Mouse (Mus musculus) lung, postnatal 14 days (tissue): Measurements from ENCODE around the gene Zfp366.

Experiments
- DNase-seq: peaks from one replicate; pipeline ENCODE4 v3.0.0; 2021

The Zfp366 gene

DNA sequence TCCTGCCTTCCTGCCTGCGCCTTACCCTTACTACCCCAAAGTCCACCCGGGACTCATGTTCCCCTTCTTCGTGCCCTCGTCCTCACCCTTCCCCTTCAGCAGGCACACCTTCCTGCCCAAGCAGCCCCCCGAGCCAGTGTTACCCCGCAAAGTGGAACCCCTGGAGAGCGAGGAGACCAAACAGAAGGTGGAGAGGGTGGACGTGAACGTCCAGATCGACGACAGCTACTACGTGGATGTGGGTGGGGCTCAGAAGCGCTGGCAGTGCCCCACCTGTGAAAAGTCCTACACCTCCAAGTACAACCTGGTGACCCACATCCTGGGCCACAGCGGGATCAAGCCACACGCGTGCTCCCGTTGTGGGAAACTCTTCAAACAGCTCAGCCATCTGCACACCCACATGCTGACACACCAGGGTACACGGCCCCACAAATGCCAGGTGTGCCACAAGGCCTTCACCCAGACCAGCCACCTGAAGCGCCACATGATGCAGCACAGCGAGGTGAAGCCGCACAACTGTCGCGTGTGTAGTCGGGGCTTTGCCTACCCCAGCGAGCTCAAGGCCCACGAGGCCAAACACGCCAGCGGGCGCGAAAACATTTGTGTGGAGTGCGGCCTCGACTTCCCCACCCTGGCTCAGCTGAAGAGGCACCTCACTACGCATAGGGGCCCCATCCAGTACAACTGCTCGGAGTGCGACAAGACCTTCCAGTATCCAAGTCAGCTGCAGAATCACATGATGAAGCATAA, 44.4 kb downstream of the Zfp366 start:
- no peak for DNase-seq

DNA sequence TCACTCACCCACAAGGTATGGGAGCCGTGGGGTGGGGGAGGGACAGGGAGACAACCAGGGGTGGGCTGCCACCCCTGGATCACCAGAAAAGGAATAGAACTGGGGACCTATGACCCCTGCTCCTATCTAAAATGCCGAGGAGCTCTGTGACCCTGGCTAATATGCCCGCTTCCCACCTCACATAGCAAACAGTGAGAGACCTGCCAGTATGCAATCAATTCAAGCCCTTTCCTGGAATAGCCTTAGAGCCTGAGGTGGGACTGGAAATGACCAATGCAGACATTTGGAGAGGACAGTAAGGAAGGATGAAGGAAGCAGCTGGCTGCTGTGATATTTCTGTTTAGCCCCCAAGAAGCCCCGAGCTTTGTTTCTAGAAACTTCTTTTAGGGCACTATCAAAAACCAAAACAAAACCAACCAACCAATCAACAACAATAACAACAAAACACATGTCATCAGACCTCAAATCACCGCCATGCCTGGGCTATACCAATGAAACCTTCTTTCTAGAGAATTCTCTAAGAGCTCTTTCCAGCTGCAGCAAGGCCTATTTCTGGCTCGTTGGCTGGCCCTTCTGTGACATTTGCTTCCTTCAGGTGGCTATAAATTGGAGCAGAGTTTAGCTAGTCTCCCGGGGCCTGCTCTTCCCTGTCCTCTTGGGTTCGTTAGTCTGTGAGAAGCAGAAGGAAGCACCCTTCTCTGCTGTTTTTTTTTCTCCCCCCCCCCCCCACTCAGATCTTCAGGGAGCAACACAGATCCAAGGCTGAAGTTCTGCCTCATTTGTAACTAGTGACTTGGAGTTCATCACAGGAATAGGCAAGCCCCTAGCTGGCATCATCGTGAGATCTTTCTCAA, 45.2 kb downstream of the Zfp366 start:
- DNase-seq, result no peak

DNA sequence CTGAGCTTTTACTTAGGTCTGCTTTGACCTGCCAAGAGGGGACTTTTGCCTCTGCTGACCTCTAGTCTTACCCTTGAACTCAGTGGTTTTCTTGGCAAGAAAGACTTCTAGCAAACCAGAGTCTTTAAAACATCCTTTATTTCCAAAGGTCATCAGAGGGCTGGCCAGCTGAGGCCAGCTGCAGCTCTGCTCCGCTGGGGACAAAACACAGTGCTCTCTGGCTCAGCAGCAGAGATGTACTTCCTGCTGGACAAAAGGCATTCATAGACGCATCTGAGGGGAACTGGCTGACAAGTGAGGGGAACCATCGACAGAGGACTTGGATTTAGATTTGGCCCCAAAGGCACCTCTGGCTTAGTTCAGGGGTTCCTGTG, 45.9 kb downstream of the Zfp366 start:
- peak; percentile 41 for DNase-seq

DNA sequence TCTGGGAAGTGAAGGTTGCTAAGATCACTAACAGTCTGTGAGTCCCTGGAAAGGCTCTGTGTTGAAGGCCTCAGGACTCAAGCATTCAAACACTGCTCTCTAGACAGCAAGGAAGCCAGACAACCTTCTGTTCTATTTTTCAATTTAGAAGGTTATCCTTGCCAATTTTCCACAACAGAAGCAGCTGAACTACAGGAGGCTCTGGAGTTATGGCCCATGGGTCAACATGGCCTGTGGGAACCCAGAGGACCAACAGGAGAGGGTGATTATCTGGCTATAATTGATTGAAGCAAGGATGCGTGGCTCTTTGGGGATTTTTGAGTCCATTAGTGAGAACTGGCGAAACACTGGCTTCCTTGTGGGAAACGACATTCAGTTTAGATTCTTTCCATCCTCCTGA, 48.7 kb downstream of the Zfp366 start:
- no peak for DNase-seq

DNA sequence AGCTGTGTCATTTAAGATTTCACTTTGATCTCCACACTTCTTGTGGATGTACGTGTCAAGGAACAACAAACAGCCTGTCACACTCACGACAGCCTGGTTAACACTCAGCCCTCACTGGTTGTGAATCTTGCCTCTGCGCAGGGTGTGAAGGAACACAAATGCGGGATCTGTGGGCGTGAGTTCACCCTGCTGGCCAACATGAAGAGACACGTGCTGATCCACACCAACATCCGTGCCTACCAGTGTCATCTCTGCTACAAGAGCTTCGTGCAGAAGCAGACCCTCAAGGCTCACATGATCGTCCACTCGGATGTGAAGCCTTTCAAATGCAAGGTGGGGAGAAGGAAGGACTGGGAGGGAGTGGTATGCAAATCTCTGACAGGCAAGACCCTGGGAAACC, 49.3 kb downstream of the Zfp366 start:
- DNase-seq, result no peak

DNA sequence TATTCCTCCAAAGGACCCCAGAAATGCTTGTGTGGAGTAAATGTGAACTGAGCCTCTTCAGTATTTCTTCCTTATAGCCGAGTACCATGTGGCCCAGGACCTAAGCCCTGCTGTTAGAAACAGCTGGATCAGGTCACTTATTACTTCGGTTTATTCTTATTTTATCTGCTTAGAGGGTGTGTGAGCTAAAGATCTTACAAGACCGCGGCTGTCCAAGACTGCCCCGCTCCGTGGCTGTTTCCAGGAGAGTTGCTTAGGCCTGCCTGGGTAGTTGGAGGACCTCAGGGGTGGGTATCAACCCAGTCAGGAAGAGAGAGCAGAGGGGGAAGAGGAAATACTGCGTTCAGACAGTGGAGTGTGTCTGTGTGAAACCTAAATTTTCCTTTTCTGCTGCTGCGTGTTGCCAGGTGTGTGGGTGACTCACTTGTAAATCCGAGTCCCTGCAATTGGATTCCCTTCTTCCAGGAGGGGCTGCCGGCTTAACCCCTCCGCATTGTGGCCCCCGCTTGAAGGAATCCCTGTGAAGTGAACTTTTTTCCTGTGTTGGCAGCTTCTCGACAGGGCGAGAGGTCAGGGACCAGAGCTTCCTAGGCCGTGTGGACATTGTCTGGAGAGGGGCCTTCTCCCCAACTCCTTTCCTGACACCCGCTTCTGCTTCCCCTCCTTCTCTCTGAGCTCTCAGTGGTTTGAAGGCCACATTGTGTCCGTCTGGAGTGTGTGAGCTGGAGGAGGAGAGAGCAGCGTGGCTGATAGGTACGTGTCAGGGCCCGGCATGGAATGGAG, 51.0 kb downstream of the Zfp366 start:
- no peak for DNase-seq

DNA sequence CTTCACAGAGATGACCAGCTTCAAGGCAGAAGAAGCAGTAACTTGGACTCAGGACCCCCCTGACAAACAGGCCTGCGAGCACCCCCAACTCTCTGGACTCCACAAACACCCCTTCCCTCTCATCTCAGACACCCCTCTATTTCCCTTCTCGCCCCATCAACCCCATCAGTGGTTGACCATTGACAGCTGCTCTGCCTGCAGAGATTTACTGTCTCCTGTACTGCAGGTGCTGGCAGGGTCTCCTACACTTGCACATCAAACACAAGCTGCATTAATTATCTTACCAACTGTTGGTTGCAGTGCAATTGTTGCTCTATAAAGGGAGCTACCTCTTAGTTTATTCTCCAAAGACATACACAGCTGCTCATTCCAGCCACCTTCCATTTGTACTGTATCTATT, 51.6 kb downstream of the Zfp366 start:
- no peak for DNase-seq

DNA sequence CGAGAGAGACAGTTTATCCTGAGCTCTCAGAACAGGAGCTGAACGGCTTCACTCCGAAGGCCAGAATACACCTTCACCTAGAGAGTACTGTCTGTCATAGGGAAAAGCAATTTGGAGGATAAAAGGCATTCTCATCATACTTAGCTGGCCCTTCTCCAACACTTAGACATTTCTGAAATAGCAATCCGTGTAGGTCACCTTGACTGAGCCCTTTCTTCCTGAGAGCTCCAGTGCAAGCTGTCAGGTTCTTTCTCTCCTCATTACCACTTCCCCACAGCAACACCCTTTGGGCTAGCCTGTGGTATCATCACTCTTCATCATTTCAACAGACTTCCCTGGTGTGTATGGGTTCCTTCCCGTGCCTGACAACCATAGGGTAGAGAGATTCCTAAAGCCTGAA, 52.5 kb downstream of the Zfp366 start:
- DNase-seq, result no peak

DNA sequence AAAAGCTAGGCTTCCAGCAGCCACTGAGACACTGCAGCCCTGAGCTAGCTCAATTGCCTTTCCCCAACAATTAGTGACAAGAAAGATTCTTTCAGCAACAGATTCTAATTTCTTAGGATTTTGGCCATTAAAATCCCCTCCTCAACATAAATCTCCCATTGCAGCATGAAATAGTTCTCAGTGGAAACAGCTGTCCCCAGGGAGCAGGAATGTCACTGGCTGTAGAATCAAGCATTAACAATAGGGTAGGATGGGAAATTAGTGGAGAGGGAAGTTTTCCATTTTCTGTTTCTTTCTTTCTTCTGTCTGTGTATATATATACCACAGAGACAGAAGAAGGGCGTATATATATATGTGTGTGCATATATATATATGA, 53.2 kb downstream of the Zfp366 start:
- no peak for DNase-seq

DNA sequence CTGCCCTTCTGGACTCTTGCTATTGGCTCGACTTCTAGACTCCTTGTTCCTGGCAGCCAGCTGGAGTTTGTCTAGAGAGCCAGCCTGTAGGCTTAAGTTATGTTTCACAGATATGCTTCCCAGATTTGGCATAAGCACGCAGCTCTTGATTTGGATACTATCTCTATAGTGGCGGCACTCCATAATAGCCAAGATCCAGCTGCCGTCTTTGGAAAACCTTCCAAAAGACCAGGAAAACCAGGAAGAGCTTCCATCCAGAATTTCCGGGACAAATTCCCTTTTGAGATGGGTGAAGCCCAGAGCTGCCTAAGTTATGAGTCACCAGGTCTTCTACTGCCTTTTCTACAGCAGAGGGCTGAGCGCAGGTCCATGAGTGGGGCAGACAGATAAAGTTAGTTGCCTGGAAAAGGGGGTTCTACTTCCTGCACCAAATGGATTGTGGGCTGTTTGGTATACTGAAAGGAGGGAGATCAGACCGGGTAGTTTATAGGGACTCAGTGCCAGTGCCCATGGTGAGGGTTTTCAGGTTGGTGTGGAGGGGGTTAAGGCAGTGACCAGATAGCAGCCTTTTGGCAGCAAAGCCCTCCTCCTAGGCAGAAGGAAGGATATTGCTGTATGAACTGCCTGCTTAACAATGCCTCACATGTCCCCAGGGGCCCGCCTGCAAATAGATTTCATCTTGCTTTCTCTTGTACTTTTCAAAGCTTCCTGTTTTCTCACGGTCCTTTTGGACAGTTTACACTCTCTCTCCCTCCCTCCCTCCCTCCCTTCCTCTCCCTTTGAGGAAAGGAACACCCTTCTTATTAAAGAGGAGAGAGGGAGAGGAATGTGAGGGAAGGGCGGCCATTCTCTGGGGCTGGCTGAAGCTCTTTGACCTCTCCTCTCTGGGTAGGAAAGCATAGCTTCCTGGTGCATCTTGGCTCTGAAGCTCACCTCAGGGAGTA, 53.9 kb downstream of the Zfp366 start:
- DNase-seq, result peak; percentile 65

DNA sequence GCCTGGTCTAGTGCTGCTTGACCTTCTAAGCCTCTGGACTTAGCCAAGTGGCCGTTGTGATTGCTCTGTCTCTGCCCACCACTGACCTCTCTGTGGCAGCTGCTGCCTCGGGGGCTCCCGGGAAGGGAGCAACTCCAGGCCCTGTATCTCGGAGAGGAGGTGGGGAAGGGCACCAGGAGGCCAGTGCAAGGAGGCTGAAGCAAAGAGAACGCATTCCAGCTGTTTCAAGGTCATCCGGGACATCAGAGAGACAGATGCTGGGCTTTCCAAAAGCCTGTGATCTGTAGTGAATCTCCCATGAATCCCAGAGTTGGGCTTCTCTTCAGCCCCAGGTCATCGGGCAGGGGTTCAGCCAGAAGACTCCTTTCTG, 54.5 kb downstream of the Zfp366 start:
- no peak for DNase-seq

DNA sequence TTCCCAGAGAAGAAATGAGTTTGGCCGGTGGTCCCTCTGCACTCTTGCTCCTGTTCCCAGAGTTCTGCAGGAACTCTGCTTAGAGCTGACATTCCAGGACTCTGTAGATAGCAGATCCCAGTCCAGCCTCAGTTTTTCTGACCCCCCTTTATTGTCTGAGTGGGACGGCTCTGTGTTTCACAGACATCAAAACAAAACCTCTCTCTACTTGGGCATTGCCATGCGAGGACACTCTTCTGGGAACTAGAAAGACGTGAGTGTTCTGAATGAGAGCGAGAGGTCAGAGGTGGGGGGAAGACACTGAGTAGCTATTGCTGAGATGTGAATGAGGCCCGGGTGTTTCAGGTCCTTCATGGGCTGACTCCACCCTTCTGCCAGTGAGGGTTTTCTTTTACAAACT, 55.1 kb downstream of the Zfp366 start:
- no peak for DNase-seq

DNA sequence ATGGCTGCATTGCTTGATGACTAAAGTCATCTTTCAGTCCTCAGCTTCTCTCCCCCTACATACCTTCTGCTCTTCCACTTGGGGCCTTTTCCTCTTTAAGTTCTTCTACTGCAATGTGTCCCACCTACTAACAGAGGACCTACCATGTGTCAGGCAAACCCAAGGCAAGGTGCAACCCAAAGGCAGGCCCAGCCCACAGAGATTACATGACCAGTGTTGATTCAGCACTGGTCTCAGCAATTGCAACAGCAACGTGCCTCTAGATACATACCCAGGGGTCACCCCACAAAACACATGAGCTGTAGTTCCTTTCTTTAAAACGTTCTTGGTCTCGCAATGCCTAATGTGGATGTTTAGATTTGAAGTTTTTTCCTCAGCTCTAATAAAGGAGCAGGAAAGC, 57.4 kb downstream of the Zfp366 start:
- no peak for DNase-seq

DNA sequence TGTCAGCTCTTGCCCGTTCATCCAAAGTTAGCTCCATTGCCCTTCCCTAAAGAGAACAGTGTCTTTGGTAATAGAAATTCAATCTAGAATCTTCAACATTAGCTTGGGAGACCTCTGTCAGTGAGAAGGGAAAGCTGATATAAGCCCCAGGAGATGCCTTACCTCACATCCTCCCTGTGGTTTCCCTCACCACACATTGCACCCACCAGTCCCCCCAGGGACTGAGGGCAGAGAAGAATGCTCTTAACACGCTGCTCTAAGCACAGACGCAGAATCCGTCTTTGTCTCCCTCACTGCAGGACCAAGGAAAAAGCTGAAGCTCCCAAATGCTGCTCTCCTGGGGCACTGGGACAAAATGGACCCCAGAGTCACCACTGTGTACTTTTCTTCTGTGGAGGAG, 58.3 kb downstream of the Zfp366 start:
- DNase-seq, result no peak

DNA sequence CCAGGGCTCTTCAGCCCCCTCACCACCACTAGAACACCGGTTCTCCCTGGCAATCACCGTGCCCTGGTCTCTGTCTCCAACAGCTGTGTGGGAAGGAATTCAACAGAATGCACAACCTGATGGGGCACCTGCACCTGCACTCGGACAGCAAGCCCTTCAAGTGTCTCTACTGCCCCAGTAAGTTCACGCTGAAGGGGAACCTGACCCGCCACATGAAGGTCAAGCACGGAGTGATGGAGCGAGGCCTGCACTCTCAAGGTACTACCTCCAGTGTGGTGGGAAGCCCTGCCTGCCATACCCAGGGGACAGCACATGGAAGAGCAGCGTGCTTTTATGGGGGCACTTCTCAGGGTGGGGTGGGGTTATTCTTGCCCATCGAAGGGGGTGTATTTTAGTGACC, 59.2 kb downstream of the Zfp366 start:
- no peak for DNase-seq

DNA sequence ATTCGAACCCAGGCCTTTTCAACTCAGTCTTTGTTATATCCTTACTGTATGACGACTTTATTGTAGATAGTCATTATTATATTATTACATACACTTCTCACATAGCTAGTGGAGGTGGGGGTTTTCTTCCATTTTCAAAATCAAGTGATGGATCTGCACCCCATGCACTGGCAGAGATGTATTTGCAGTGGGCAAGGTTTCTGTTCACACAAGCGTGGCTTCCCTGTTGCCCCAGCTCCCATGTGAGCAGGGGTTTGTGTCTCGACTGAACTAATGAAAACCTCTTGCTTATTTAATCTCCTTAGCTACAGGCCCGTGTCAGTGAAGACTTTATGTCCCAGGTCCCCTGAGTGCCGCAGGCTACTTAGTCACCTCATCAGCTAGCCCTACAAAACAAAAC, 59.8 kb downstream of the Zfp366 start:
- no peak for DNase-seq

DNA sequence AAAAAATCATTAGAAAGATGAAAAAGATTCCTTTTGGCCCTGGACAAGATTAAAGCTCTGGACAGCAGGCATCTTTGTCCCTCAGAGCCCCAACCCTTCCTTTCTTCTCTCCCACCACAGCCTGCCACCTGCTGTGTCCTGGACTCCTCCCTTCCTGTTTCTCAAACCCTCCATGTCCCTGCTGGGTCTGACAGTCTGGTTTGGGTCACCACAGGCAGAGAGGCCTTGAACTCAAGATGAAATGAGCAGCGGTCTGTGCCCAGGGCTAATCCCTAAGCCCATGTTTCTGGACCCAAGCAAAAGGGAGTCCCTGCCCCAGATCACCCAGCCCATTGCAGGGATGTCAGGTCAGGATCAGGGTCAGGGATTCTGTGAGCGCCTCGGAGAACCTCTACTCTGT, 60.3 kb downstream of the Zfp366 start:
- DNase-seq, result no peak

DNA sequence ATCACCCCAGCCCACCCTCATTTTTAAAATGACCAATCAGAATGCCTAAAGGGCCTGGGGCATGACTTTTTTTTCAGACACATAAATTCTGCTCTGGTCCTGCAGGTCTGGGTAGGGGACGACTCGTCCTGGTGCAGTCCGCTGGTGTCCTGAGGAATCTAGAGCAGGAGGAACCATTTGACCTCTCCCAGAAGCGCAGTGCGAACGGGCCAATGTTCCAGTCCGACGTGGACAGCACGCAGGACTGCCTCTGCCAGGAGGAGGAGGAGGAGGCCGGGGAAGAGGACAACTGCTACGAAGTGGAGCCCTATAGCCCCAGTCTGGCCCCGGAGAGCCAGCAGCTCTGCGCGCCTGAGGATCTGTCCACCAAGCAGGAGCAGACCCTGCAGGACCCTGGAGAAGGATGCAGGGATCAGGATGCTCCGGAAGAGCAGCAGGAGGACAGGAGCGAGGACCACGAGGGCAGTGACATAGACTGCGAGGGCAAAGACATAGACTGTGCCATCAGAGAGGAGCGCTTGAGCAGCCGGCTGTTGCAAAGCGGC, 61.4 kb downstream of the Zfp366 start:
- DNase-seq, result no peak

DNA sequence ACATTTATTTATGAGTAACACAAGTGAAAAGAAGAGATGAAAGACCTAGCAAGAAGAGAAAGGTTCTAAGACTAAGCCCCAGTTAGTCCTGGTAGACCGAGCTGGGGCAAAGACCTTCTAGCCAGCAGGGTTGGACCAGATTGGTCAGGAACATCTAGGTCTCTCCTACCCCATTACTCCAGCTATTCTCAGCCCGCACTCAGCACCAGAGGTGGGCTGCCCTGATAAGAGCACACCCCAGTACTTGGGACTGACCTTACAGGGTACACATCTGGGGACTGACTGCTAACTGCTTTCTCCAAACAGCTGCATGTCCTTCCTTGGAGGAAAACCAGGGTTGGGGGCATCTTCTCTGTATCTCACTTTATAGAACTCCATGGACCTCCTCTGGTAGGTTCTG, 66.2 kb downstream of the Zfp366 start:
- no peak for DNase-seq

DNA sequence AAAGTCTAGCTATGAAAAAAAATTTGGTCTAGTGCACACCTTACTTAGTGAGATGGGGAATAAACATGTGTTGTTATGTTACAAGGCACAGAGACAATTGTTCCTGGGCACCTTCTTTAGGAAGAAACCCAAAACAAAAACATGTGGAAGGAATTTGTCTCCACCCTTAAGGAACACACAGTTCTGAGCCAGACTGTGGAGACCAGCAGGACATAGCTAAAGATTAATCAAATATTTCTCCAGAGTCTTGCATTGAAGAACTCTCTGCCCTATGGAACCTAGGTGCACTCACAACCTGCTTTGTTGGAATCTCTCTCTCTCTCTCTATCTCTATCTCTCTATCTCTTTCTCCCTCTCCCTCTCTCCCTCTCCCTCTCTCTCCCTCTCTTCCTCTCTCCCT, 69.6 kb downstream of the Zfp366 start:
- no peak for DNase-seq

DNA sequence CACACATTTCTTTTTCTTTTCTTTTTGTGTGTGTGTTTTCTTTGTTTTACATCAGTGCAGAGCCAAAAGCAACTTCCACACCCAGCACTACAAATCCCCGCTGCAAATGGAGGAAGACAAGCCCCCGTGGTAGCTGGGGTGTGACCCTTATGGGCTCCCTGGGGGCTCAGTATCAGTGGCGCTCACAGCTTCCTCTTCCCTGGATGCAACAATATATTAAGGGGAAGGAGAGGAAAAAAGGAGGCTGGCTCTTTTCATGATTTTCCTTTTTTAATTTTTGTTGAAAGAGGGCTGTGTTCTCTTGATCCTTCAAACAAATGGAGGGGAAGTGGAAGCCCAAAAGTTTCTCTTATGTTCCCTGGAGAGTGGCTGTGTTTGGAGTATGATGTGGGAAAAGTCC, 70.2 kb downstream of the Zfp366 start:
- no peak for DNase-seq

DNA sequence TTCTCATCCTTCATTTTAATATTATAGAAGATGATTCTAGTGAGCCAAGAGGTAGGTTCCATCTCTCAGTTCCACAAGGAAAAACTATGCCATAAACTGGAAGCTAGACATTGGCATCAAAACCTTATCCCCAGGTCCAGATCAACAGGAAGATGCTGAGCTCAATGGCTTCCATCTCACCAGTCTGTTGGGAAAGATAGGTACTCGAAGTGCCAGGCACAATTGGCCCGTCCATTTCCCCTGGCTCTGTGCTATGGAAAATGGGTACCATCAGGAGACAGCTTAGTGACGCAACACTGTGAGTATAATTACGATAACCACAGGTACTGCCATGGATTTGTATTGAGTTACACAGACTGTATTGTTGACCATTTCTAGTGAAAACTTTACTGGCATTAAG, 72.3 kb downstream of the Zfp366 start:
- no peak for DNase-seq
